Mouse (Mus musculus) ES-Bruce4 (cell line): ENCODE results near the gene Rassf8. TPM values are rescaled to one million over a fixed set of nuclear protein-coding genes. Genes with fewer than 3 reads are reported as not detected.

ENCODE experiments used
- H3K27ac ChIP-seq: 2 replicates; pipeline ENCODE4 v1.5.1; 2012; ENCODE audit warnings: low read length, inconsistent platforms; ENCODE audit not compliant: insufficient read depth
- H3K27me3 ChIP-seq: 2 replicates; pipeline ENCODE4 v1.6.1; 2012; ENCODE audit warnings: mild to moderate bottlenecking, low read length, inconsistent platforms; ENCODE audit not compliant: control insufficient read depth, poor library complexity, insufficient read depth, severe bottlenecking
- H3K36me3 ChIP-seq: 2 replicates; pipeline ENCODE4 v1.6.1; 2012; ENCODE audit warnings: inconsistent platforms, mild to moderate bottlenecking, low read length, moderate library complexity; ENCODE audit not compliant: control insufficient read depth, poor library complexity, insufficient read depth, severe bottlenecking
- H3K4me1 ChIP-seq: one replicate; pipeline ENCODE4 v1.8.1; 2011; ENCODE audit warnings: low read length; ENCODE audit not compliant: control insufficient read depth, insufficient read depth
- H3K4me3 ChIP-seq: 2 replicates; pipeline ENCODE4 v1.5.1; 2011; ENCODE audit warnings: low read depth, mild to moderate bottlenecking, low read length
- H3K9ac ChIP-seq: 2 replicates; pipeline ENCODE4 v1.6.1; 2012; ENCODE audit warnings: low read depth, mild to moderate bottlenecking, inconsistent platforms; ENCODE audit not compliant: poor library complexity, severe bottlenecking
- H3K9me3 ChIP-seq: replicated peaks from 2 replicates; pipeline ENCODE4 v1.6.1; 2012; ENCODE audit warnings: mild to moderate bottlenecking, low read length, inconsistent platforms; ENCODE audit not compliant: control insufficient read depth, poor library complexity, insufficient read depth, severe bottlenecking
- CTCF ChIP-seq: IDR thresholded peaks from one replicate; pipeline ENCODE4 v1.8.1; 2011; ENCODE audit warnings: low read depth, low read length
- EP300 ChIP-seq: IDR thresholded peaks from 2 replicates; pipeline ENCODE4 v1.6.1; 2011; ENCODE audit warnings: low read depth, low read length; ENCODE audit not compliant: insufficient read depth
- POLR2A ChIP-seq: IDR thresholded peaks from one replicate; pipeline ENCODE4 v1.8.1; 2011; ENCODE audit warnings: low read length; ENCODE audit not compliant: insufficient read depth
- polyA plus RNA-seq: library from polyadenylated mRNA; stranded (reverse); fragments of >200 nt; gene quantifications from 2 replicates; pipeline ENCODE4 v1.2.4, GENCODE M21; 2011; ENCODE audit warnings: low read depth; ENCODE audit not compliant: missing spikeins, insufficient read depth, insufficient read length

Gene Rassf8
- polyA plus RNA-seq, 1 experiment, result 13.8 TPM

GRCm38 (mm10) chr6:145815200-145815599 is 68.7 kb downstream of the Rassf8 start:
- Histone ChIP-seq H3K4me1 (no peaks in the 10 kb centered on the region), H3K36me3 (no peaks in the 10 kb centered on the region), H3K27ac (no peak overlapping the region), H3K9me3 (no peaks in the 10 kb centered on the region), H3K4me3 (0 out of 2 replicates have a peak overlapping the region, but pooled peaks have one; percentile 17), H3K9ac (no peak overlapping the region), H3K27me3 (no peaks in the 10 kb centered on the region)
- no peak for TF ChIP-seq EP300
- no peak for TF ChIP-seq POLR2A
- peak; percentile 35 for TF ChIP-seq CTCF

GRCm38 (mm10) chr6:145819151-145819550 is 72.6 kb downstream of the Rassf8 start:
- H3K36me3 ChIP-seq, result no peaks in the 10 kb centered on the region
- H3K9me3 ChIP-seq, result no peaks in the 10 kb centered on the region
- no peak overlapping the region for H3K9ac ChIP-seq
- no peak overlapping the region for H3K27ac ChIP-seq
- H3K27me3 ChIP-seq, result no peaks in the 10 kb centered on the region
- TF ChIP-seq CTCF, result no peak
- TF ChIP-seq EP300, result no peak
- no peak for TF ChIP-seq POLR2A
- H3K4me1 ChIP-seq, result no peaks in the 10 kb centered on the region
- H3K4me3 ChIP-seq, result no peak overlapping the region

GRCm38 (mm10) chr6:145822218-145822617 is 75.7 kb downstream of the Rassf8 start:
- no peak overlapping the region for H3K9ac ChIP-seq
- no peaks in the 10 kb centered on the region for H3K27me3 ChIP-seq
- no peaks in the 10 kb centered on the region for H3K36me3 ChIP-seq
- no peak overlapping the region for H3K27ac ChIP-seq
- no peaks in the 10 kb centered on the region for H3K4me1 ChIP-seq
- H3K4me3 ChIP-seq, result no peak overlapping the region
- H3K9me3 ChIP-seq, result no peaks in the 10 kb centered on the region
- TF ChIP-seq POLR2A (no peak), EP300 (no peak), CTCF (no peak)

GRCm38 (mm10) chr6:145823103-145823502 is 76.6 kb downstream of the Rassf8 start:
- TF ChIP-seq CTCF (no peak), EP300 (no peak)
- Histone ChIP-seq H3K4me3 (no peak overlapping the region), H3K9me3 (no peaks in the 10 kb centered on the region)

GRCm38 (mm10) chr6:145823588-145824234 is 77.2 kb downstream of the Rassf8 start:
- TF ChIP-seq EP300, result no peak
- TF ChIP-seq CTCF, result peak; percentile 19
- Histone ChIP-seq H3K9ac (no peak overlapping the region), H3K27ac (no peak overlapping the region), H3K27me3 (no peaks in the 10 kb centered on the region), H3K4me3 (no peak overlapping the region), H3K36me3 (no peaks in the 10 kb centered on the region), H3K9me3 (no peaks in the 10 kb centered on the region), H3K4me1 (no peaks in the 10 kb centered on the region)

More at GRCm38 (mm10) chr6:145823103-145823502, 76.6 kb downstream of the Rassf8 start:
- no peaks in the 10 kb centered on the region for H3K27me3 ChIP-seq
- no peak overlapping the region for H3K27ac ChIP-seq
- H3K4me1 ChIP-seq, result no peaks in the 10 kb centered on the region
- H3K9ac ChIP-seq, result no peak overlapping the region
- no peaks in the 10 kb centered on the region for H3K36me3 ChIP-seq

GRCm38 (mm10) chr6:145826305-145826704 is 79.8 kb downstream of the Rassf8 start:
- H3K4me3 ChIP-seq, result no peak overlapping the region

More at GRCm38 (mm10) chr6:145826305-145826704, 79.8 kb downstream of the Rassf8 start:
- H3K9me3 ChIP-seq, result no peaks in the 10 kb centered on the region
- H3K9ac ChIP-seq, result no peak overlapping the region
- H3K4me1 ChIP-seq, result no peaks in the 10 kb centered on the region
- no peaks in the 10 kb centered on the region for H3K27me3 ChIP-seq
- TF ChIP-seq POLR2A (no peak), CTCF (no peak), EP300 (no peak)
- no peaks in the 10 kb centered on the region for H3K36me3 ChIP-seq
- no peak overlapping the region for H3K27ac ChIP-seq
